Mouse (Mus musculus): Measurements from ENCODE around the gene Adamts20.

DNA sequence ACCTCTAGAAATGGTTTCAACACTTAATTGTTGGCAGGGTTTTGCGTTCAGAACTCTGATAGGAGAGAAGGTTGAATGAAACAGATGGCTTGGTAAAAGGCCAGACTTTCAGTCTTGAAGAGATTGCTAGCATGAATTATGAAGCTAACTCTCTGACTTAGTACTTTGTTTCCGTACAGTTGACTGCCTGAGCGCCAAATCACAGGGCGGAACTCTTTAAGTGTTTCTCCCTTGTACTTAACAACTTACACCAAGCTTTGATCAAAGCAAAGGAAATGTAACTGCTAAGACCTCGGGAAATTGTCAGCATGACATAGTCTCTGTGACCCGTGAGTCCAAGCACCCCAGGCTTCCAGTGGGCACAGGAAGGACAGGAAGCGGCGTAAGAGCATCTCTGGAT lies 244.5 kb downstream of the Adamts20 start:
- TF ChIP-seq TAL1 (IDR thresholded peaks at IDR 0.05; ENCODE audit: low read length) (no peak), GATA1 (IDR thresholded peaks at IDR 0.05; ENCODE audit: low read length) (no peak)
